Comparison of ENCODE assay signal across 14 mouse cellular contexts in the genomic region with DNA sequence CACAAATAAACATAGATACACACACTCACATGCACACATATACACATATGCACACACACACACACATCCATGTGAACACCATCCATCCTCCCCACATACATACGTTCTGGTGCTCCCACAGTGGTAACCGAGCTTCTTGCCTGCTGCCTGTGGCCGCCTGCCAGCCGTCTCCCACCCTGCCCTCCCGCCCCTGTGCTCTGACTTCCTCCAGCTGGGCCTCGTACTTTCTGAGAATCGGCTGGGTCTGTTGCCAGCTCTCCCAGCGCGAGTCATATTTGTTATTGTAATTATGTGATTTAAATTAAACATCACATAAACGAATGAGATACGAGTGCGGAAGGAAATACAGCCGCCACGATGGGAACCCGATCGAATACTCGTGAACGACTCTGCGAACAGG. TPM values are rescaled to one million over a fixed set of nuclear protein-coding genes. Genes with fewer than 3 reads are reported as not detected.
DNase-seq lines count a peak whose midpoint lies in the region; ATAC-seq and TF ChIP-seq lines count a peak whose summit lies in the region.
"Had no signal": no experiment of that assay in that cellular context is flagged by ENCODE, and none has a peak within 500 bp of the region (broad histone marks: within the 10 kb centered on the region; RNA-seq: fewer than 3 reads in every experiment).

No protein-coding gene starts in this region.

- peak; percentile 74 for ATAC-seq in forebrain, embryonic 16.5 days
- ATAC-seq in forebrain, embryonic 12.5 days (ENCODE audit: low FRiP score), result no peak
- peak; percentile 32; the same call in 1 of the 2 replicates for ATAC-seq in stomach, postnatal 0 days (ENCODE audit: low FRiP score, low TSS enrichment)

- H3K4me2 ChIP-seq in forebrain, embryonic 16.5 days (ENCODE audit: low read length), result 0 out of 2 replicates have a peak overlapping the region, but pooled peaks have one; percentile 11
- no peak overlapping the region for H3K4me2 ChIP-seq in forebrain, embryonic 12.5 days
- H3K4me2 ChIP-seq in stomach, postnatal 0 days (replicated peaks; ENCODE audit: low read depth), result no peak overlapping the region
- H3K4me2 ChIP-seq: neural tube, embryonic 13.5 days had no signal

- H3K27ac ChIP-seq in forebrain, embryonic 16.5 days (ENCODE audit: low read length), result no peak overlapping the region
- H3K27ac ChIP-seq in forebrain, embryonic 12.5 days, result no peak overlapping the region
- no peak overlapping the region for H3K27ac ChIP-seq in stomach, postnatal 0 days (replicated peaks)
- H3K27ac ChIP-seq: neural tube, embryonic 13.5 days had no signal

- TF ChIP-seq EP300 in stomach, postnatal 0 days (optimal IDR thresholded peaks at IDR 0.05), result no peak

- TF ChIP-seq CTCF in stomach, postnatal 0 days (IDR thresholded peaks at IDR 0.05; ENCODE audit: low read depth), result no peak

- 39% methylated on average over 19 of the region's 19 CpGs for WGBS in forebrain, embryonic 16.5 days
- WGBS in forebrain, embryonic 12.5 days, result 80% methylated on average over 19 of the region's 19 CpGs
- WGBS in stomach, postnatal 0 days, result 39% methylated on average over 19 of the region's 19 CpGs

- DNase-seq in kidney, postnatal 14 days, result peak; percentile 51
- no peak for DNase-seq in kidney, adult 11 months
- peak; percentile 74 to 76 for DNase-seq in right cerebral cortex, postnatal 10 days (ENCODE audit: low spot score in 2 of 2)
- DNase-seq in right cerebral cortex, postnatal 25 days, result no peak
- DNase-seq in stomach, postnatal 0 days (ENCODE audit: low spot score), result peak; percentile 45
- no peak for DNase-seq in urinary bladder, postnatal 10 days (ENCODE audit: low spot score)
- DNase-seq: cerebellum, adult 11 months; thymus, postnatal 36 days had no signal

- 0 out of 2 replicates have a peak, but pooled peaks cover 2% of the 10 kb centered on the region for H3K36me3 ChIP-seq in forebrain, embryonic 16.5 days (ENCODE audit: control insufficient read depth, insufficient read depth)
- no peaks in the 10 kb centered on the region for H3K36me3 ChIP-seq in forebrain, embryonic 12.5 days (replicated peaks)
- no peaks in the 10 kb centered on the region for H3K36me3 ChIP-seq in stomach, postnatal 0 days (ENCODE audit: control insufficient read depth, insufficient read depth, low read length)
- H3K36me3 ChIP-seq: neural tube, embryonic 13.5 days had no signal

- H3K4me1 ChIP-seq in forebrain, embryonic 16.5 days (replicated peaks; ENCODE audit: control insufficient read depth, insufficient read depth, low read length), result peaks cover 35% of the 10 kb centered on the region
- H3K4me1 ChIP-seq in forebrain, embryonic 12.5 days, result peaks cover 4% of the 10 kb centered on the region; the same call in 1 of the 2 replicates
- 0 out of 2 replicates have a peak, but pooled peaks cover 2% of the 10 kb centered on the region for H3K4me1 ChIP-seq in stomach, postnatal 0 days (replicated peaks; ENCODE audit: control insufficient read depth, insufficient read depth)

- H3K9me3 ChIP-seq in forebrain, embryonic 16.5 days (ENCODE audit: control insufficient read depth, low read length), result no peaks in the 10 kb centered on the region
- H3K9me3 ChIP-seq in forebrain, embryonic 12.5 days, result no peaks in the 10 kb centered on the region
- no peaks in the 10 kb centered on the region for H3K9me3 ChIP-seq in stomach, postnatal 0 days (ENCODE audit: control insufficient read depth, low read length)
- H3K9me3 ChIP-seq: neural tube, embryonic 13.5 days had no signal

- no peaks in the 10 kb centered on the region for H3K27me3 ChIP-seq in forebrain, embryonic 16.5 days (replicated peaks; ENCODE audit: control insufficient read depth, insufficient read depth, low read length)
- no peaks in the 10 kb centered on the region for H3K27me3 ChIP-seq in forebrain, embryonic 12.5 days
- no peaks in the 10 kb centered on the region for H3K27me3 ChIP-seq in stomach, postnatal 0 days (ENCODE audit: control insufficient read depth, insufficient read depth, low read length)
- H3K27me3 ChIP-seq: neural tube, embryonic 13.5 days had no signal

- no peak overlapping the region for H3K9ac ChIP-seq in forebrain, embryonic 16.5 days (replicated peaks; ENCODE audit: low read depth, low read length)
- no peak overlapping the region for H3K9ac ChIP-seq in forebrain, embryonic 12.5 days
- H3K9ac ChIP-seq in stomach, postnatal 0 days (ENCODE audit: low read length), result no peak overlapping the region
- H3K9ac ChIP-seq: neural tube, embryonic 13.5 days had no signal

- H3K4me3 ChIP-seq in forebrain, embryonic 16.5 days (replicated peaks; ENCODE audit: low read length), result no peak overlapping the region
- H3K4me3 ChIP-seq in forebrain, embryonic 12.5 days (replicated peaks), result no peak overlapping the region
- H3K4me3 ChIP-seq in stomach, postnatal 0 days (ENCODE audit: low read depth, low read length), result no peak overlapping the region
- H3K4me3 ChIP-seq: neural tube, embryonic 13.5 days had no signal

RNA-seq across cellular contexts. Expression of gene Hmgb4, which starts 10.2 kb away (rescaled TPM):
- polyA plus RNA-seq in forebrain, embryonic 16.5 days (2015; fragmentation: Nextera tagmentation; extraction: Ambion mirVana), result not detected in 2 replicates
- not detected in 2 replicates for polyA plus RNA-seq in forebrain, embryonic 12.5 days (2016; fragmentation: Nextera tagmentation; extraction: Ambion mirVana)
- not detected in 2 replicates for polyA plus RNA-seq in stomach, postnatal 0 days (2015; fragmentation: Nextera tagmentation; extraction: Ambion mirVana)
- polyA plus RNA-seq: C2C12; embryonic facial prominence, embryonic 11.5 days; heart, embryonic 14.5 days; neural tube, embryonic 13.5 days had no signal

Comparison
In these comparisons a context has a peak if more than half of its experiments do, and no peak if none do; other contexts are left out.
1. DNase-seq: peak in kidney, postnatal 14 days (single experiment), right cerebral cortex, postnatal 10 days (2 of 2) and stomach, postnatal 0 days (single experiment); none in kidney, adult 11 months (single experiment), right cerebral cortex, postnatal 25 days (single experiment) and urinary bladder, postnatal 10 days (single experiment).